Mouse (Mus musculus) heart, postnatal 10 days (tissue): Measurements from ENCODE around the gene Ifnar2. TPM values are rescaled to one million over a fixed set of nuclear protein-coding genes. Genes with fewer than 3 reads are reported as not detected.
"Not testable (repeated sequence)": the region's sequence is repeated elsewhere in the genome, so short reads cannot be mapped to it uniquely, and the experiment has no call there.

Source experiments
- DNase-seq, 2 experiments: peaks; one replicate each; pipeline ENCODE4 v3.0.0; 2021
- intact Hi-C: fragments of 180-260 bp; cut with DNase I; formaldehyde crosslinking; loops from one replicate; pipeline ENCODE4 v1.15.1; 2025
- total RNA-seq, 2 experiments: library from RNA; stranded (reverse); gene quantifications; 2 replicates each; pipeline ENCODE4 v1.2.3; 2021

Ifnar2 gene
- total RNA-seq, 2 experiments from 2014 or later: 39.1 to 42.0 TPM

DNA sequence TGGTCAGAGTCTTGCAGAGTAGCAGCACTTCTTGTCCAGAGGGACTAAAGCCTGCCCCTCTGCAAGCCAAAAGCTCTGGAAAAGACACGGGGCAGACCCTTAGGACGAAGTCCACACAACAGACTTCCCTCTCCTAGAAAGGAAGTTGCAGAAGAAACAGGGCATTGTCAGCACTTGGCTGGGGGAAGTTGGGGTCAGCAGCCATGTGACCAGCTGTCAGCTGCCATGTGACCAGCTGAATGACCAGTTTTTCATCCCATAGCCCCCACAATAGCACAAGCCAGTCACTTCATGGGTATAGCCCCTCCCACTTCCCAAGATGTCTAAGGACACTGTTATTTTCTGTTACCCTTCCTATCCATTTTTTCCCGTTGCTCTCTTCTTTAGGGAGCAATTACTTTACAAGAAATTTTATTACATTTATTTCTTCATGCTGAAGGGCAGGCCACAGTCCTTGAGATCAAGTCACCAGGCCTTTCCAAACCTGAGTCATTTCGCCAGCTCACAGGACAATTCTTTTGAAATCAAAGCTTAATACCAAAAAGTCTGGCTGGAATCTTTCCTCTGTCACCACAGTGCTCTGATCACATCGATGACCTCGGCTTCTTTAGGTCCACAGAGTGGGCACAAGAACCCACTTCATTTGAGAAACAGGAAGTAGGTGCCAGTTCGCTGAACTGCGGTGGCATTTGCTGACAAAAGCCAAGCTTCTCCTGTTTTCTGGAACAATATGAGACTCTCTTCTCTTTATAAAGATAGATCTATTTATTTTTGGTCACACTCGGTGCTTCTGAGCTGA lies 43.0 kb downstream of the Ifnar2 start:
- intact Hi-C loops: no loop called here
- DNase-seq: no peak

DNA sequence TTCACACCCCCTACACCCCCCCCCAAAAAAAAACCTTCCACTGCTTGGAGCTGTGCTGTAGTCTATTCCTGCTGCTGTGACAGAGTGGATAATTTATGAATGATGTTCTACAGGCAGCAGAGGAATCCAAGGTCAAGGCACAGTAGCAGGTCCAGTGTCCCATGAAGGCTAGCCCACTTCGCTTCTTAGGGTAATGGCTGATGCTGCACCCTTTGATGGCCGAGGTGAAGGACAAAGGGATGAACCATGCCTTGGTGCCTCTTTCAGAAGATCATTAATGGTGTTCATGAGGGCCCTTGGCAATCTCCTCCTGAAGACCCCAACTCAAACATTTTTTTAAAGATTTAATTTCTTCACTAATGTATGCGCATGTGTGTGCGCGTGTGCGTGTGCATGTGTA lies 43.8 kb downstream of the Ifnar2 start:
- intact Hi-C loops: no loop called here
- DNase-seq: no peak

DNA sequence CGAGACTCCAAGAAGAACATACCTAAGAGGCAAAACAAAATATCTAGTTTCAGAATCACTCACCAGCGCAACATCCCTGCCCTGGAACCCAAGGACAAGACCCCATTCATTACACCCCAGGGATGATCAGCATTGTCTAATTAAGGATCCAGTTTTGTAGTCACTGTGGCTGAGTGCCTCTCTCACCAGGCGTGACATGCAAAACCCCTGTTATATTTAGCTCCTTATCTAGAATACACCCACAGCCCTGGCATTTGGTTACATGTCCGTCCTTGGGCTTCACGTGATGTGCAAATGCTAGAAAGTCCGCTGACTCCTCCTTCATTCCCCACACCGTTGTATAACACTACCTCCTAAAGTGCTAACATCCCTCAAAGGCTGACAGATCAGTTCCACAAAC lies 44.4 kb downstream of the Ifnar2 start:
- intact Hi-C loops: no loop called here
- peak; percentile 70 to 83 for DNase-seq

DNA sequence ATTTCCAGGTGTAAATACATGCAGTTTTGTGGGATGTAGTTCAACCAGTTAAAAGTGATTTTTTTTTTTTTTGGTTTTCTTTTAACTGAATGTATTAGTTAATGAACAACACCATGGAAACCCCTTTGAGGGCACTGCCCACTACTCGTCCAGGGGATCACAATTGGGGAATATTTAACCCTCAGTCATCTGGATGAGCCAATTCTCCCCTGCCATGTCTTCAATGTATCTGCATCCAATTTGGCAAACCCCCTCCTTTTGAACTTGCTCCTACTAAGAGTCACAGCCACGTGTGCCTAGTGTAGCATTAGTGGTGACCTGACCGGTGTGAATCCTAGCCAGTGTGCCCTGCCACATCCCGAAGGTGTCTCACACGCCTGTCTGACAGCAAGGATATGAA lies 45.9 kb downstream of the Ifnar2 start:
- intact Hi-C loops: no loop called here
- no peak for DNase-seq

DNA sequence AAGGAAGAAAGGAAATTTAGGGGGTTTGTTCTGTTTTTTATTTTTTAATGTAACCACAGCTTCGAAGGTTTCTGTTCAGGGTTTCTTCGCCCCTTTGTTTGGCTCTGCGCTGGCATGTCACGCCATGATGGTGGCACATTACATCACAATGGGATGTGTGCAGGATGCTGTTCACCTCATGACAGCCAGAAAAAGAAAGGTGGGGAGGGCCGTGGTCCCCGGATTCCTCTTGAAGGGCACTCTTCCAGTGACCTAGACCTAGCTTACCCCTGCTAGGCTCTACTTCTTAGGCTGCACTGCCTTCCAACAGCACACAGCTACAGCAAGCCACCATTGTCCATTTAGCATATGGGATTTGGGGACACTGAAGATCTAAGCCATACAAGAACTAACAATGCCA lies 53.2 kb downstream of the Ifnar2 start:
- intact Hi-C loops: no loop called here
- DNase-seq: no peak

DNA sequence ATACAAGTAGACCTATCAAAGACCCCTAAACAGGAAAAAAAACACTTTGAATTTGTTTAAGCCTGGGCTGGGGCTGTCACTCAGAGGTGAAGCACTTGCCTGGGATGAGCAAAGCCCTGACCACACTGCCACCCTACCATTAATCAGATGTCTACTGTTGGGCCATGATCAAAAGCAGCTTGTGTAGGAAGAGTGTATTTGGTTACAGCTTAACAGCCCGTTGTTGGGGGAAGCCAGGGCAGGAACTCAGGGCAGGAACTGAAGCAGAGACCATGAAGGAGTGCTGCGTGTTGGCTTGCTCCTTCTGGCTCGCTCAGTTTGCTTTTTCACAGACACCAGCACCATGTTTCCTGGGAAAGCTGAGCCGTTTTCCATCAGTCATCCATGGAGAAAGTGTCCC lies 54.0 kb downstream of the Ifnar2 start:
- intact Hi-C loops: no loop called here
- no peak for DNase-seq

DNA sequence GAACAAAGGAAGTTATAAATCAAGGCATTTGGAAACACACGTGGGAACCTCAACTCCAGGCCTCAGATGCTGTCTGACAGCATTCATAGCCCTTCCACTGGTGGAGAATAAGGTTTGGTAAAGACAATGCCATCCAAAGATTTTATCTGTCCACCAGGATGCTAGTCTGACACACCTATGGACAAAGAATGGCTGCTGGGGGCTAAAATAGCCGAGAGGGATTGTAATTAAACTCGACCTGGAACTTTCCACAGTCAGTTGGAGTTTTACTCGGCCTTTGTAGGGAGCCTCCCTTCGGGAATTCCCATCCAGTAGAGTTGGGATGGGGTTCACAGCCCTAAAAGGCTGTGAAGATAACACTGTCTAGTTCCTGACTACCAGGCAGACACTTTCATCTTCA lies 54.9 kb downstream of the Ifnar2 start:
- intact Hi-C loops: no loop called here
- DNase-seq: no peak

DNA sequence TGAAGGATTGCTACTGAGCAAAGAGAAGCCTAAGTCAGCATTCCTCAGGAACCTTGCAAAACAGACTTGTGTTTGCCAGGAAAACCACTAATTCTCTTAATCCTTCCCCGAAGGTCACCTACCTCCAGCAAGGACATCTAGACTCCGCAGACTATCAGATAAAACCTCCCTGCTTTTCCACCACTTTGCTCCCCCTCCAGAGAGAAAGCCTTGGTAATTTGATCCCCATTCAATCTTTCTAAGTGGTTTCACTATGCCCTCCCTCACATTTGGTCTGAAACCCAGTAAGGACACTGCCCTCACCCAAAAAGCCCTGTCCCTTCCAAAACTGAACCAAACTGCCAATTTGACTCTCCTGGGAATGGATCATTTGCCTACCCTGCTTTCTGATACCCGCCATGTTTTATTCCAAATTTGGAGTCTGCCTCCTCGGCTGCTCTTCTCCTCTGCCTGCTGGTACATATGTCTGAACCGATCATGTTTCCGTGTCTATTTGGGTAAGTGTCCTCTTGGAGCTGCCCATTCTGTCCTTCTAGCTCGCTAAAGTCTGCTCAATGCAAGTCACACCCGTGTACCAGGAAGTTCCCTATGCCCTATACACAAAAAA lies 55.8 kb downstream of the Ifnar2 start:
- no peak for DNase-seq
- intact Hi-C loops: no loop called here

DNA sequence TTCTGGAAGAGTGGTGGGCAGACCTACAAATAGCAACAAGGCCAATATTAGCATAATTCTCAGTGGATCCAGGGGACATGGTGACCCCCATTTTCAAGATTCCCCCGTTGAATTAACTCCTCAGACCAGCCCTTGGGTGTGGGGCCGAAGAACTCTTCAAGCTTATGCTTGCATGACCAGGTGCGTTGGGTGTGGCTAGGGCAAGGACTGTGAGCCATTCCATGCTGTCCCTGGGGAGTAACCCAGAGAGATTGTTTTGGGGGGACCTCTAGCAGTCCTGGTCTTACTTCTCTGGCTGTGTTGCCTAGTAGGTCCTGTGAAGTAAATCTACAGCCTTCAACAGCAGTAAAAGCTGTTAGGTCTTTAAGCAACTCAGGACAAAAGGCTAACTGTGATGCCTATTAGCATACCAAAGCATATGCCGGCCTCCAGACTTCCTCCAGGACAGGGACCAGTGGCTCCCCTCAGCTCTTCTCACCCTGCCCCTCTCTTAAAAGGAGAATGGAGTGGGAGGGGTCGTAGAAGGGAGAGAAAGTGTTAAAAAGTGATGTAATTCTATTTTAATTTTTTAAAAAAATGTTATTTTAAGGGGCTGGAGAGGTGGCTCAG lies 60.2 kb downstream of the Ifnar2 start:
- intact Hi-C loops: no loop called here

DNA sequence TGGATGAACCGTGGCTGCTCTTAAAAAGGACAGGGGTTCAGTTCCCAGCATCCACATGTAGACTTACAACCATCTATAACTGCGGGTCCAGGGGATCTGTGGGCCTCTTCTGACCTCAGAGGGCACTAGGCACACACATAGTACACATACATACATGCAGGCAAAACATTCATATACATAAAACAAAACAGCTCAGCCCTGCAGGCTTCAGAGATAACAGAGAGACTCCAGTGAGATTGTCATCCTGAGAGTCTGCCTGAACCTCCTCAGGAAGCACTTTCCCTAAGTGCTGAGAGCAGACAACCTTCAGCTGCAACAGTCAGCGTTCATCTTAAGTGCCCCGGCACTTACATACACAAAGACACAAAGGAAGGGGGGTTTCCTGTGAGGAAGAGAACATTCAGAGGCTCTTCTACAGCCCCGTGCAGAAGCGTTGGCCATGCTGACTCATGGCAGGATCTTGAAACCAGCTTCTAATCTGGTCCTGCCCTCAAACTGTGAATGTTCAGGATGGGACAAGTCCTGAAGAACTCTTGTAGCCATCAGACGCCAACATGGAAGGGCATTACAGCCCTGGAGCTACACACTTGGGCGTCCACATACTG lies 60.8 kb downstream of the Ifnar2 start:
- DNase-seq: no peak
- intact Hi-C loops: no loop called here

More for the DNA sequence above, 60.2 kb downstream of the Ifnar2 start:
- DNase-seq: no peak

DNA sequence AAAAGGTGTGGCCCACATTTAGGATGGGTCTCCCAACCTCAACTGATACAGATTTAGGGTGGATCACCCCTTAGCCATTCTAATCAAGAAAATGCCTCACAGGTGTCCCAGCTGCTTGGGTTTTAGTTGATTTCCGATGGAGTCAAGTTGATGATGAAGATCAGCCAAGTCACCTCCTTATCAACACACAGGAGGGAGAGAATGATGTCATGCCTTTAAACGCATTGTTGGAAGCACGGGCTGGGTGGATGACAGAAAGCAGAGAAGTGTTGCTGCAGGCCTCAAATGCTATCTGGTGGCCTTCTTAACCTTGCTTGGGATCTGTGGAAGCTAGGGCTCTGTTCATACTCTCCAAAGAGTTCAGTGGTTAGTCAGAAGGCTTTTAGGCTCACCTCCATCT lies 61.5 kb downstream of the Ifnar2 start:
- no peak for DNase-seq
- intact Hi-C loops: no loop called here

DNA sequence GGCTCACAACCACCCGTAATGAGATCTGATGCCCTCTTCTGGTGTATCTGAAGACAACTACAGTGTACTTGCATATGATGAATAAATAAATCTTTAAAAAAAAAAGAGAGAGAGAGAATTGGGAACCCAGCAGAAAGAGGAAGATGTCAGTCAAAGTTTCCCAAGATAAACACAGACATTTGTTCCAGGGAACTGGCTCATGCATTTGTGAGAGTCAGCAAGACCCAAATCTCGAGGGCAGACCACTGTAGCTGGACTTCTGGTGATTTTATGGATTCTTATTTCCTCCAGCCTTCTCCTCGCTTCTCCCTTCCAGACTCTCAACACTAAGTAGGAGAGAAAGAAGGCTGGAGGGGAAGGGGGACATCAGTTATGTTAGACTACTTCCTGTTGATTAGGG lies 65.5 kb downstream of the Ifnar2 start:
- intact Hi-C loops: no loop called here
- no peak for DNase-seq

DNA sequence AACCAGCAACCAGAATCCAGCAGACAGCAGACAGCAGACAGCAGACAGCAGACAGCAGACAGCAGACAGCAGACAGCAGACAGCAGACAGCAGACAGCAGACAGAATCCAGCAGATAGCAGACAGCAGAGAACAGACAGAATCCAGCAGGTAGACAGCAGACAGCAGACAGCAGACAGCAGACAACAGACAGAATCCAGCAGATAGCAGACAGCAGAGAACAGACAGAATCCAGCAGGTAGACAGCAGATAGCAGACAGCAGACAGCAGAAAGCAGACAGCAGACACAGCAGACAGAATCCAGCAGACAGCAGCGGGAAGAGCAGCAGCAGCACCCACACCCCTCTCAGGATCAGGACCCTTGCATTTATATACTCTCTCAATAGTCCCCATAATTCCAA lies 66.0 kb downstream of the Ifnar2 start:
- DNase-seq, intact Hi-C loops: not testable (repeated sequence)

DNA sequence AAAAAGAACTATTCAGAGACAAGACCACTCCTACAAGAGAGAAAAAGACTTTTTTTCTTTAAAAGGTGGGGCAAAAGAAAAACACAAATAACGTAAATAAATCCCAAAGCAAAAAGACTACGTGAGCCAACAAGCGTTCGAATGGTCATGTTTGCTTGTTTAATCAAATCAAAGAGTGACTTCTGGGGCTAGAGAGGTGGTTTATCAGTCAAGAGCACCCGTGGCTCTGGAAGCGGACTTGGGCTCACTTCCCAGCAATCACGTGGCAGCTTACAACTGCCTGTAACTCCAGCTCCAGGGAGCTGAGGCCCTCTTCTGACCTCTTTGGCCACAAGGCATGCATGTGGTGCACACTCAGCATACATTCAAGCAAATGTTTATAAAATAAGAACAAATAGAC lies 68.8 kb downstream of the Ifnar2 start:
- DNase-seq: peak; percentile 88 to 89
- intact Hi-C loops: loop anchor here (1.0 to 2.0 kb wide), 2 partner anchors 35 to 83 kb away; partner anchors contain the start of gene Il10rb

DNA sequence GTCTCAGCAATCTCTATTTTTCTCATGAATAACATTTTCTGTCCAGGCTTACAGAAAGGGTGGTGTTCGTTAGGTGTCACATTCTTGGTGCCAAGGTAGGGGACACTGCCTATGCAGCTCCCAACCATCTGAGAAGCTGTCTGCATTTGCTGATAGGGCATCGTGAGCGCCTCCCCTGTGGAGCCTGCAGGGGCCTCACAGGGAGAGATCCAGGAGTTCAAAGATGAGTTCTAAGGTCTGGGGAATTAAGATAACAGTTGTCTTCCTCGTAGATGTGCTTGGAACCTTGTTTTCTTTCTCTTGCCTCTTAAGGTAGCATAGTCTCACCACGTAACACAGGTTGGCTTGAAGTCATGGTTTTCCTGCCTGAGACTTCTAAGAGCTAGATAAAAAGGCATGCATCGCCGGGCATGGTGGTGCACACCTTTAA lies 69.2 kb downstream of the Ifnar2 start:
- intact Hi-C loops: loop anchor here (1.0 to 2.0 kb wide), 2 partner anchors 35 to 84 kb away; partner anchors contain the start of gene Il10rb
- DNase-seq: no peak

DNA sequence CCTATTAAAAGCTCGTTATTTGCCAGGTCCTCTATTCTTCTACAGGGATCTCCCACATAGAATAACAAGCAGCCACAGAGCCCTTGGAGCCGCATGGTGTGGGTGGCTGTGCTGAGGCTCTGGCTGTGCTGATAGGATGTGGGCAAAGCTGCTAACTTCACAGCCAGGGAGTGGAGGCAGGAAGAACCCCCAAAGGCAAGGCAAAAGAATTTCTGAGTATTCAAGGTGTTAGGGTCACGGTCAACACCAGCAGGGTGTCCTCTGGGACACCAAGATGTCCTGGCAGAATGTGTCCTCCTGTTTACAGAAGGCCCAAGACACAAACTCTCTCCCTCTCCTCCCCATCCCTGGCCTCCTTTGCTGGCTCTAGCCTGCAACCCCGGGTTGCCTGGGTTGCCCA lies 69.9 kb downstream of the Ifnar2 start:
- intact Hi-C loops: no loop called here

DNA sequence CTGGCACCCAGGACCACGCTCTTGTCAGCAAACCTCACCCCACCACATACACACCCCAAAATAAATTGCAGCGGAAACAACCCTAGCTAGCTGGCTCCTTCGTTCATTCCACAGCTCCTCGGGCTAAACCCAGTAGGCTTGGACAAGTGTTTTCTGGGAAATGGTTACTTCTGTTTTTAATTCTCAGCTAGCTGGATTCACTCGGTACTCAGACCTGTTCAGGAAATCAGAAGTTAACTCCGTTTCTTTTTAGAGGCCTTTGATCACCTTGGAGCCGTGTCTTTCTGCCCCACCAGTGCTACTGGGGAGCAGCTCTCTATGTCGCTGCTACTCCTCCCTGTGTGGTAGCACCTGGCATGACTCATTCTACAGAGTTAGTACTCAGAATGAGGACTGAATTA lies 70.6 kb downstream of the Ifnar2 start:
- intact Hi-C loops: no loop called here

More for the DNA sequence above, 69.9 kb downstream of the Ifnar2 start:
- no peak for DNase-seq

DNA sequence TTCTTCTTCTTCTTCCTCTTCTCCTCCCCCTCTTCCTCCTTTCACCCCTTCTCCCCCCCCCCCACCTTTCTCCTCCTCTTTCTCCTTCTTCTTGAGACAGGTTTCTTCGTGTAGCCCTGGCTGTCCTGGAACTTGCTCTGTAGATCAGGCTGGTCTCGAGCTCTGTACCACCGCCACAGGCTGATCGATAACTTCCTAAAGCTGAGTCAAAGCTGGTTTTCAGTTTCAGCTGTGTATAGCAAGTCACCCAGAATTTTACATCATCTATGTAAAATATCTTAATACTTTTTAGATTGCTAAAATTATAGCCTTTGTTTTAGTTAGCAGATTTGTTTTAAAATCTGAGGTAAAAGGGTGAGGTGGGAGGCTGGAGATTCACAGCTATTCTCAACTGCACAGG lies 72.3 kb downstream of the Ifnar2 start:
- no peak for DNase-seq
- intact Hi-C loops: no loop called here

More for the DNA sequence above, 70.6 kb downstream of the Ifnar2 start:
- DNase-seq: no peak

DNA sequence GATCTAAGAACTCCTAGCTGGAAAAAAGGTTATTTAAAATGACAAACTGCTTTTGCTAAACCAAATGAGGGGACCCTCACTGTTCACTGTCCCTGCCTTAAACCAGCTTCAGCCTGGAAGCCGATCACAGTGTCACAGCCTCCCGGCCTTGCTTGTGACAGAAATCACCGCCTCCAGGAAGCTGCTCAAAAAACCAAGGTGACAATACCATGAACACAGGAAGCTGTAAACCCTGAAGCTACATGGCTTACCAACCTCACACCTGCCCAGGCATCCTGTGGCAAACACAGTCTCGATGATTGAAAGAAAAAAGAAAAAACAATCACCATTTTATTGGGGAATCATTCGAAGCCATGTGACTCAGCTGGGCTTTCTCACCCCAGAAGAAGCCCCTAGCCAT lies 73.0 kb downstream of the Ifnar2 start:
- intact Hi-C loops: no loop called here
- no peak for DNase-seq

DNA sequence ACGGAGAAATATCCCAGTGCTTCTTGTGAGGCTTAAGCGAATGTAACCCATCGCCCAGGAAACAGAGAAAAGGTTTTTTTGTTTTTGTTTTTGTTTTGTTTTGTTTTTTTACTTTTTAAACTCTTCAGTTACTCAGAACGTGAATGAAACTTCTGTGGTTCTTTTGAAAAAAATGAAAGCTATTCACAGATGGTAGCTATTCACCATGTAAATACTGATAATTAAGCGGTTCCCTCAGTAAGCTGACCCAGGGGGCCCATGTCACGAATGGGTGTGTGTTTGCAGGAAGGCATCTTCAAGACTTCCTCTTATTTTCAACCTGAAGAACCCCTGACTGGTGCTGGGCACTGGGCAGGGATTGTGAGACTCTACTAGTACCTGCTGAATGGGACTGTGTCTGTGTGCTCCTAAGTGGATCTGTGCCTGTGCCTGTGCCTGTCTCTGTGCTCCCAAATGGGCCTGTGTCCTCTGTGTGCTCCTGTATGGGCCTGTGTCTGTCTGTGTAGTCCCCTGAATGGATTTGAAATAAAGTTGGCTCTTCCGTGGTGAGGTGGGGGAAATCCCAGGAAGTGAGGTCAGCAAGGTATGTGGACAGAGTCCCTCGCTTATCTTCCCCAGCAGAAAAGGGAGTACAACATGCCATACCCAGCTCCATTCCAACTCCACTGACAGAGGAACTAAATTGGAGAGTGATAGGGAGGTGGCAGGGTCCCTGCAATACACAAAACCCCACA lies 74.4 kb downstream of the Ifnar2 start:
- intact Hi-C loops: no loop called here

DNA sequence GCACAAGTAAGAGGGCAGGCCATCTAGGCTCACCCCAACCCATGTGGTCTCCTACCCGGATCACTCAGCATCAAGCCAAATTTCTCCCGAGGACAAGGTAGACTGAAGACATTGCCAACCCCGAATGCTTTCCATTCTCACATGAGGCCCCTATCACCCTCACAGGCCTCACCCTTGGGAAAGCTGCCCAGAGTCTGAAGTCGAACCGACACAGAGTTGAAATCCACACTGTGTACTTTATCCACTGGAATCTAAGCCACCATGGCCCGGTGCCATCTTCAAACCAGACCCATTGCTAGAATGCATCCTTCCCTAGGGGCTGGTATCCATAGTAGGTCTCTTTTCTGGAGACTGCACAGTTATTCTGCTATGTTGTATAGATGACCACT lies 74.9 kb downstream of the Ifnar2 start:
- intact Hi-C loops: no loop called here
- peak; percentile 56 to 62 for DNase-seq

More for the DNA sequence above, 74.4 kb downstream of the Ifnar2 start:
- DNase-seq: no peak
